Mouse (Mus musculus): ENCODE results near the gene Ap1m1.

Ap1m1 gene

GRCm38 (mm10) chr8:72257171-72257901, 17.5 kb downstream of the Ap1m1 start:
- in situ Hi-C loops (cut with MboI, MseI): loop anchor here (5.0 kb wide), 1 partner anchor 110 kb away; no protein-coding TSS in a partner anchor

GRCm38 (mm10) chr8:72257902-72258238, 18.1 kb downstream of the Ap1m1 start:
- in situ Hi-C loops (cut with MboI, MseI): loop anchor here (5.0 kb wide), 1 partner anchor 109 kb away; no protein-coding TSS in a partner anchor

GRCm38 (mm10) chr8:72259862-72260261, 20.0 kb downstream of the Ap1m1 start:
- in situ Hi-C loops (cut with MboI, MseI): loop anchor here (5.0 to 10.0 kb wide), 2 partner anchors 107 to 325 kb away; no protein-coding TSS in a partner anchor

GRCm38 (mm10) chr8:72260585-72260984, 20.8 kb downstream of the Ap1m1 start:
- in situ Hi-C loops (cut with MboI, MseI): loop anchor here in 1 of 2 experiments (10.0 kb wide), 1 partner anchor 324 kb away; no protein-coding TSS in a partner anchor

- in situ Hi-C loops (cut with MboI, MseI): loop anchor here in 1 of 2 experiments (10.0 kb wide), 1 partner anchor 324 kb away; no protein-coding TSS in a partner anchor
Observed at GRCm38 (mm10) chr8:72261019-72261418, 21.2 kb downstream of the Ap1m1 start.

- in situ Hi-C loops (cut with MboI, MseI): loop anchor here in 1 of 2 experiments (10.0 kb wide), 1 partner anchor 323 kb away; no protein-coding TSS in a partner anchor
Observed at GRCm38 (mm10) chr8:72261431-72261830, 21.6 kb downstream of the Ap1m1 start.

- in situ Hi-C loops (cut with MboI, MseI): loop anchor here in 1 of 2 experiments (10.0 kb wide), 1 partner anchor 323 kb away; no protein-coding TSS in a partner anchor
Observed at GRCm38 (mm10) chr8:72261872-72262271, 22.1 kb downstream of the Ap1m1 start.

- in situ Hi-C loops (cut with MboI, MseI): loop anchor here in 1 of 2 experiments (10.0 kb wide), 1 partner anchor 322 kb away; no protein-coding TSS in a partner anchor
Observed at GRCm38 (mm10) chr8:72262756-72263155, 22.9 kb downstream of the Ap1m1 start.

GRCm38 (mm10) chr8:72263451-72263850, 23.6 kb downstream of the Ap1m1 start:
- in situ Hi-C loops (cut with MboI, MseI): loop anchor here in 1 of 2 experiments (10.0 kb wide), 1 partner anchor 321 kb away; no protein-coding TSS in a partner anchor

GRCm38 (mm10) chr8:72265342-72265741, 25.5 kb downstream of the Ap1m1 start:
- in situ Hi-C loops (cut with MboI, MseI): loop anchor here in 1 of 2 experiments (5.0 to 10.0 kb wide), 2 partner anchors 37 to 319 kb away; no protein-coding TSS in a partner anchor

GRCm38 (mm10) chr8:72266671-72267070, 26.9 kb downstream of the Ap1m1 start:
- in situ Hi-C loops (cut with MboI, MseI): loop anchor here in 1 of 2 experiments (5.0 to 10.0 kb wide), 2 partner anchors 36 to 318 kb away; no protein-coding TSS in a partner anchor

- in situ Hi-C loops (cut with MboI, MseI): loop anchor here in 1 of 2 experiments (5.0 to 10.0 kb wide), 2 partner anchors 35 to 318 kb away; no protein-coding TSS in a partner anchor
Observed at GRCm38 (mm10) chr8:72267106-72267505, 27.3 kb downstream of the Ap1m1 start.

GRCm38 (mm10) chr8:72268356-72268755, 28.5 kb downstream of the Ap1m1 start:
- in situ Hi-C loops (cut with MboI, MseI): loop anchor here in 1 of 2 experiments (5.0 to 10.0 kb wide), 2 partner anchors 34 to 316 kb away; no protein-coding TSS in a partner anchor

- in situ Hi-C loops (cut with MboI, MseI): no loop called here
Observed at GRCm38 (mm10) chr8:72270606-72271005, 30.8 kb downstream of the Ap1m1 start.

GRCm38 (mm10) chr8:72271051-72271660, 31.3 kb downstream of the Ap1m1 start:
- in situ Hi-C loops (cut with MboI, MseI): no loop called here

GRCm38 (mm10) chr8:72271691-72272090, 31.9 kb downstream of the Ap1m1 start:
- in situ Hi-C loops (cut with MboI, MseI): no loop called here

- in situ Hi-C loops (cut with MboI, MseI): no loop called here
Observed at GRCm38 (mm10) chr8:72272361-72272760, 32.5 kb downstream of the Ap1m1 start.

- in situ Hi-C loops (cut with MboI, MseI): no loop called here
Observed at GRCm38 (mm10) chr8:72273111-72273770, 33.4 kb downstream of the Ap1m1 start.

- in situ Hi-C loops (cut with MboI, MseI): no loop called here
Observed at GRCm38 (mm10) chr8:72273807-72274206, 34.0 kb downstream of the Ap1m1 start.

GRCm38 (mm10) chr8:72277244-72277643, 37.4 kb downstream of the Ap1m1 start:
- in situ Hi-C loops (cut with MboI, MseI): no loop called here

GRCm38 (mm10) chr8:72279151-72279550, 39.3 kb downstream of the Ap1m1 start:
- in situ Hi-C loops (cut with MboI, MseI): no loop called here

All from T-helper 17 cell (primary cell).